Mouse (Mus musculus) CH12.LX (cell line): ENCODE results near the gene Rtn1.

Source experiments
- CTCF ChIP-seq, 2 experiments: IDR thresholded peaks in 1 of 2; conservative IDR thresholded peaks in 1 of 2; 2 replicates each; pipeline ENCODE4 v1.5.1; 2011 to 2012; ENCODE audit warnings: low read depth in 2 of 2, low read length in 2 of 2, improper control_type of control experiment in 1 of 2, inconsistent platforms in 1 of 2, mild to moderate bottlenecking in 1 of 2, moderate library complexity in 1 of 2
- JUN ChIP-seq: IDR thresholded peaks from 2 replicates; pipeline ENCODE4 v1.6.1; 2011; ENCODE audit warnings: low read depth, mild to moderate bottlenecking, low read length, improper control_type of control experiment, moderate library complexity; ENCODE audit not compliant: insufficient read depth
- POLR2A ChIP-seq: IDR thresholded peaks from 2 replicates; pipeline ENCODE4 v1.6.1; 2011; ENCODE audit warnings: low read depth, mild to moderate bottlenecking, improper control_type of control experiment, low read length

DNA sequence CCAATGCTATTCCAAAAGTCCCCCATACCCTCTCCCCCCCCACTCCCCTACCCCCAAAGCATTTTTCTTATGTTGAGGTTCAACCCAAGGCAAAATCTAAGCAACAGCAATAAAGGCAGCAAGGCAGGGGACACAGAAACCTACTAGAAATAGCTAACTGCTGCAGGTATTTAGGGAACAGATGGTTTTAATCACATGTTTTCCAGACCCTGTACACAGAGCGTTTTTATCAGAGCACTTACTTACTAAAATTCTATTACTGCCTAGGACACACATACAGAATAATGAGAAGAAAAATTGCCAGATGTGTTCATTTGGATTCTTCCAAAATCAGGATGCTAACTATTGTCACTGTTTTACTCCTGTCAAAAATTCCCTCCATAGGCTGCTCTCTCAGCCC is 61.7 kb downstream of the Rtn1 start:
- TF ChIP-seq JUN (no peak), POLR2A (no peak), CTCF (conservative IDR thresholded peaks at IDR 0.05 in 1 of 2, IDR thresholded peaks at IDR 0.05 in 1 of 2; ENCODE audit: low read depth in 2 of 2, low read length in 2 of 2) (no peak)
